8 mouse cellular contexts compared by ENCODE assay signal in the genomic region with DNA sequence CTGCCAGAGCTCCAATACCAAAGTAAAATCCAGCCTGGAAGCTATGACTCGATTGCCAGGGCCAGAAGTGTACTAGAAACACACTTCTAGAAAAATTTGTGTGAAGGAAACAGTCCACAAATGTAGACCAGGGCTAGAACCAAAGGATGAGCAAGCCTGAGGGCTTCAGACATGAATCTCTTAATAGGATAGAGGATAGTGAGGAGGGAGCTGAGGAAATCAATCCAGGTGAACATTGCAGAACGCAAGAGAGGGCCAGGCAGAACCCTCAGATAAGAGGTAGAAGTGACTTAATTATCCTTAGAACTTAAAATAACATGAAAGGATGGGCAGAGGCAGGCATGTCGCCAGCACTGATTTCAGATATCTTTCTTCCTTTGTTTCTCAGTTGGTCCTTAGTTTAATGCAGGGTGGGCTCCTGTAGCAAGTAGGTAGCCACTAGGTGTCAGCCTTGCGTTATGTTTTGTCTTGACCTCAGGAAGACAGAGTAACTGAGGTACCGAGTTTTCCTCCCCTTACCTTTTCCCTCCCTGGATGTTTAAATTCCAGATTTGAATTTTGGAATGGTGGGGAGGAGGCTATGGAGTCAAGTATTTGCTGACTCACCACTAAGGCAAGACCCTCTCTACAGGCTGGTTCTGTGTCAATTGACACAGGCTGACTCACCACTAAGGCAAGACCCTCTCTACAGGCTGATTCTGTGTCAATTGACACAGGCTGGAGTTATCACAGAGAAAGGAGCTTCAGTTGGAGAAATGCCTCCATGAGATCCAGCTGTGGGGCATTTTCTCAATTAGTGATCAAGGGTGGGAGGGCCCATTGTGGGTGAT. TPM values are rescaled to one million over a fixed set of nuclear protein-coding genes. Genes with fewer than 3 reads are reported as not detected.
DNase-seq lines count a peak whose midpoint lies in the region; ATAC-seq and TF ChIP-seq lines count a peak whose summit lies in the region.

No protein-coding gene starts in this region.

- H3K9ac ChIP-seq in forebrain, embryonic 16.5 days (replicated peaks; ENCODE audit: low read depth, low read length) = no peak overlapping the region
- H3K9ac ChIP-seq in hindbrain, postnatal 0 days (replicated peaks; ENCODE audit: low read length) = no peak overlapping the region
- H3K9ac ChIP-seq in midbrain, embryonic 11.5 days (ENCODE audit: low read length) = no peak overlapping the region

- no peaks in the 10 kb centered on the region for H3K4me1 ChIP-seq in forebrain, embryonic 16.5 days (replicated peaks; ENCODE audit: control insufficient read depth, insufficient read depth, low read length)
- no peaks in the 10 kb centered on the region for H3K4me1 ChIP-seq in hindbrain, postnatal 0 days (ENCODE audit: insufficient read depth, low read length)
- H3K4me1 ChIP-seq in midbrain, embryonic 11.5 days (ENCODE audit: control insufficient read depth, insufficient read depth, low read length) = no peaks in the 10 kb centered on the region

- H3K27ac ChIP-seq in gastrocnemius, adult 2 months = no peak overlapping the region
- no peak overlapping the region for H3K27ac ChIP-seq in forebrain, embryonic 16.5 days (ENCODE audit: low read length)
- no peak overlapping the region for H3K27ac ChIP-seq in hindbrain, postnatal 0 days
- no peak overlapping the region for H3K27ac ChIP-seq in midbrain, embryonic 11.5 days (ENCODE audit: low read depth, low read length)

- 28% methylated on average over 5 of the region's 5 CpGs for WGBS in forebrain, embryonic 16.5 days
- 32% methylated on average over 5 of the region's 5 CpGs for WGBS in hindbrain, postnatal 0 days
- WGBS in midbrain, embryonic 11.5 days = 30% methylated on average over 5 of the region's 5 CpGs

- no peak overlapping the region for H3K4me3 ChIP-seq in gastrocnemius, adult 2 months
- H3K4me3 ChIP-seq in forebrain, embryonic 16.5 days (replicated peaks; ENCODE audit: low read length) = no peak overlapping the region
- H3K4me3 ChIP-seq in hindbrain, postnatal 0 days (ENCODE audit: low read length) = no peak overlapping the region
- no peak overlapping the region for H3K4me3 ChIP-seq in midbrain, embryonic 11.5 days (ENCODE audit: low read depth, low read length)

- TF ChIP-seq CTCF in gastrocnemius, adult 2 months (IDR thresholded peaks at IDR 0.05) = peak; percentile 74
- TF ChIP-seq CTCF in hindbrain, postnatal 0 days (IDR thresholded peaks at IDR 0.05; ENCODE audit: low read depth) = peak; percentile 85

- no peaks in the 10 kb centered on the region for H3K27me3 ChIP-seq in forebrain, embryonic 16.5 days (replicated peaks; ENCODE audit: control insufficient read depth, insufficient read depth, low read length)
- no peaks in the 10 kb centered on the region for H3K27me3 ChIP-seq in hindbrain, postnatal 0 days (ENCODE audit: insufficient read depth, low read length)
- no peaks in the 10 kb centered on the region for H3K27me3 ChIP-seq in midbrain, embryonic 11.5 days (ENCODE audit: control insufficient read depth, insufficient read depth, low read length)

- peak; percentile 89 for ATAC-seq in forebrain, embryonic 16.5 days
- peak; percentile 89 for ATAC-seq in hindbrain, postnatal 0 days
- ATAC-seq in midbrain, embryonic 11.5 days (ENCODE audit: low FRiP score) = peak; percentile 87

- H3K9me3 ChIP-seq in forebrain, embryonic 16.5 days (ENCODE audit: control insufficient read depth, low read length) = no peaks in the 10 kb centered on the region
- H3K9me3 ChIP-seq in hindbrain, postnatal 0 days (ENCODE audit: low read length) = no peaks in the 10 kb centered on the region
- no peaks in the 10 kb centered on the region; the same call in 1 of the 2 replicates for H3K9me3 ChIP-seq in midbrain, embryonic 11.5 days (ENCODE audit: control insufficient read depth, low read length)

- H3K36me3 ChIP-seq in forebrain, embryonic 16.5 days (ENCODE audit: control insufficient read depth, insufficient read depth) = no peaks in the 10 kb centered on the region
- no peaks in the 10 kb centered on the region for H3K36me3 ChIP-seq in hindbrain, postnatal 0 days (ENCODE audit: insufficient read depth, low read length)
- no peaks in the 10 kb centered on the region for H3K36me3 ChIP-seq in midbrain, embryonic 11.5 days (ENCODE audit: control insufficient read depth, insufficient read depth, low read length)

- intact Hi-C loops in gastrocnemius, adult 2 months (cut with DNase I) = loop anchor here (1.0 to 5.0 kb wide), 3 partner anchors 98 to 613 kb away; no protein-coding TSS in a partner anchor
- intact Hi-C loops in left cerebral cortex, postnatal 10 days (cut with DNase I) = loop anchor here (10.0 kb wide), 2 partner anchors 180 to 610 kb away; no protein-coding TSS in a partner anchor

- H3K4me2 ChIP-seq in forebrain, embryonic 16.5 days (ENCODE audit: low read length) = no peak overlapping the region
- H3K4me2 ChIP-seq in hindbrain, postnatal 0 days (ENCODE audit: low read depth, low read length) = no peak overlapping the region
- no peak overlapping the region for H3K4me2 ChIP-seq in midbrain, embryonic 11.5 days

- DNase-seq in gastrocnemius, adult 2 months = peak; percentile 36
- no peak for DNase-seq in gastrocnemius, postnatal 25 days
- DNase-seq in cerebellum, adult 11 months = peak; percentile 12
- peak; percentile 75 for DNase-seq in hindbrain, postnatal 0 days (ENCODE audit: low spot score)
- DNase-seq in left cerebral cortex, postnatal 10 days (ENCODE audit: extremely low spot score in 1 of 2, low spot score in 2 of 2) = peak; percentile 30 to 45
- DNase-seq in midbrain, embryonic 11.5 days (ENCODE audit: low spot score, missing footprints) = peak; percentile 87
- peak; percentile 7 for DNase-seq in skeletal muscle tissue, adult 2 months (ENCODE audit: low read depth, low spot score)

RNA-seq across cellular contexts. Expression of a gene that starts 52.2 kb away (rescaled TPM):
- total RNA-seq in gastrocnemius, adult 2 months (2021) = 1 to 10 TPM; 5.7 to 7.2 TPM
- 1 to 10 TPM; 6.4 to 9.0 TPM for total RNA-seq in gastrocnemius, postnatal 25 days (2021)
- 4.1 and 6.4 TPM in 2 replicates for polyA plus RNA-seq in forebrain, embryonic 16.5 days (2015; fragmentation: Nextera tagmentation; extraction: Ambion mirVana)
- 19.1 and 20.6 TPM in 2 replicates for total RNA-seq in hindbrain, postnatal 0 days (2014; rRNA removed)
- polyA plus RNA-seq in hindbrain, postnatal 0 days (2015; fragmentation: Nextera tagmentation; extraction: Ambion mirVana) = 15.0 and 18.7 TPM in 2 replicates
- total RNA-seq in left cerebral cortex, postnatal 10 days (2021) = 1 to 10 TPM; 4.8 to 6.7 TPM
- polyA plus RNA-seq in midbrain, embryonic 11.5 days (2014; fragmentation: Nextera tagmentation; extraction: Ambion mirVana) = 8.1 and 8.4 TPM in 2 replicates
